Mouse (Mus musculus): ENCODE measurements at regions not wholly inside any gene's neighbourhood (a gene's known extent, or its start where the extent isn't known, plus 50 kb on each side); places are given as distances from the start of the nearest gene placed in this dataset.
A peak's percentile ranks its signal among the peaks of the same experiment; 100 is the strongest.

- 52% methylated on average over 11 of the region's 11 CpGs for WGBS
- Histone ChIP-seq H3K9ac (replicated peaks) (no peak overlapping the region), H3K36me3 (no peaks in the 10 kb centered on the region), H3K4me2 (no peak overlapping the region), H3K27ac (no peak overlapping the region), H3K4me3 (replicated peaks) (no peak overlapping the region), H3K9me3 (peaks cover 3% of the 10 kb centered on the region; the same call in 1 of the 2 replicates), H3K4me1 (replicated peaks) (peaks cover 17% of the 10 kb centered on the region), H3K27me3 (no peaks in the 10 kb centered on the region)
- no peak for ATAC-seq (ENCODE audit: insufficient number of reproducible peaks, insufficient read depth, low FRiP score, low TSS enrichment, low read depth)
Observed at GRCm38 (mm10) chr11:112657410-112658159, 124.4 kb upstream of the Sox9 start.

DNA sequence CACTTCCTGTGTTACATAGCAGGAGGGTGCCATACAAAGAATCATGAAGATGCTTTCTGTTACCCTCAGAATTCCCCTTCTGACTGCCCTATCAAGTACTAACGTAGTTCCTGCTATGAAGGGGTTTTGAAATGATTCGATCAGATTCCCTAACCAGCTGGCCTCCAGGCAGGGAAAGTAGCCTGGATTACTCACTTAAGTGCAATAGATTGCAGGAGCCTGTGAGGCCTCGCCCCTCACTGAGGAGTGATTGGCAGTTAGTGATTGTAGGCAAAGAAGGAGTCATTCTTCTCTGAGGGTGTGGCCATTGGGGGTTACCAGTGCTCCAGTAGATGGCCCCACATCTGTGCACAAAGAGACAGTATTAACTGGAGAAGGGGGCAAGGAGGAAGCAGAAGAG lies 122.1 kb upstream of the Sox9 start:
- Histone ChIP-seq H3K27ac (no peak overlapping the region), H3K9ac (replicated peaks) (no peak overlapping the region), H3K9me3 (no peaks in the 10 kb centered on the region), H3K27me3 (no peaks in the 10 kb centered on the region), H3K4me2 (no peak overlapping the region), H3K4me1 (replicated peaks) (peaks cover 8% of the 10 kb centered on the region; the same call in 1 of the 2 replicates), H3K4me3 (replicated peaks) (no peak overlapping the region), H3K36me3 (no peaks in the 10 kb centered on the region)
- no peak for ATAC-seq (ENCODE audit: insufficient number of reproducible peaks, insufficient read depth, low FRiP score, low TSS enrichment, low read depth)
- 72% methylated on average over 3 of the region's 3 CpGs for WGBS

DNA sequence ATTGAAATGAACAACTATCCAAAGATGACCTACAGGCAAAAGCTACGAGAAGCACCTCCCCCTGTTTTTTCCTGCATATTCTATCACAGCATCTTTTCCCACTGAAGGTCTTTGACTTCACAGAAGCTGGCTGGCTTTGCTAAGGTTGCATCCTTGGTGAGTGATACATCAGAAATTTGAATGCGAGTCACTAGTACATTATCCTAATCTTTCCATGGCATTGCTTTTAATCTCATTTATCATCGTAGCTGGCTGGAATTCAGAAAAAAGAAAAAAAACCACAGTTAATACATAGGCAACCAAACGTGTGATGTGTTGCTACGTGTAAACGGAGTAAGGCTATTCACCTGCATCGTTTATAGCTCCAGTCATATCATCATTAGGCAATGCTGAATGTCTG lies 120.6 kb upstream of the Sox9 start:
- Histone ChIP-seq H3K27ac (no peak overlapping the region), H3K4me2 (no peak overlapping the region), H3K27me3 (no peaks in the 10 kb centered on the region), H3K9ac (replicated peaks) (no peak overlapping the region), H3K4me3 (replicated peaks) (no peak overlapping the region), H3K36me3 (no peaks in the 10 kb centered on the region), H3K4me1 (replicated peaks) (peaks cover 8% of the 10 kb centered on the region; the same call in 1 of the 2 replicates), H3K9me3 (no peaks in the 10 kb centered on the region)
- ATAC-seq (ENCODE audit: insufficient number of reproducible peaks, insufficient read depth, low FRiP score, low TSS enrichment, low read depth) = no peak
- 94% methylated on average over 7 of the region's 7 CpGs for WGBS

DNA sequence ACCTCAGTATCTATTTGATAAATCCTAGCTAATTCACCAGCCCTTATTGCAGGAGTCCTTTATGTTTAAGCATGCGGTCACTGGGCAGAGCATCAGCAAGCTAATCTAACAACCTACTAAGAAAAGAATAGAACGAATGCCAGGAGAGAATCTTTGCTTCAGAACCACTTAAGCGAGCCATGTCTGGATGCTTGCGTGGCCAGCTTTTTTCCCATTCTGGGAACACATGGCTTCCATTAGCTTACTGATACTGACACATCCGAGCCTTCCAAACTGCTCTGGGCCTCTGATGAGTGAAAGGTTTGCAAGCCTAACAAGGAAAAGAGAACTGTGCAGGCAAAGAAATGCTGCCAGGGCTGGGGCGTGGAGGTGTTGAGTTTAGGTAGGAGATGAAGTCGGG lies 114.7 kb upstream of the Sox9 start:
- Histone ChIP-seq H3K36me3 (no peaks in the 10 kb centered on the region), H3K4me1 (replicated peaks) (no peaks in the 10 kb centered on the region; the same call in 1 of the 2 replicates), H3K4me2 (no peak overlapping the region), H3K9ac (replicated peaks) (no peak overlapping the region), H3K9me3 (no peaks in the 10 kb centered on the region), H3K27ac (no peak overlapping the region), H3K27me3 (0 out of 2 replicates have a peak, but pooled peaks cover 3% of the 10 kb centered on the region), H3K4me3 (replicated peaks) (no peak overlapping the region)
- 64% methylated on average over 7 of the region's 7 CpGs for WGBS
- no peak for ATAC-seq (ENCODE audit: insufficient number of reproducible peaks, insufficient read depth, low FRiP score, low TSS enrichment, low read depth)

GRCm38 (mm10) chr11:112672086-112672485 lies 109.9 kb upstream of the Sox9 start:
- Histone ChIP-seq H3K4me3 (replicated peaks) (no peak overlapping the region), H3K9me3 (no peaks in the 10 kb centered on the region), H3K27me3 (no peaks in the 10 kb centered on the region), H3K36me3 (no peaks in the 10 kb centered on the region), H3K27ac (no peak overlapping the region), H3K4me2 (no peak overlapping the region), H3K9ac (replicated peaks) (no peak overlapping the region), H3K4me1 (replicated peaks) (no peaks in the 10 kb centered on the region; the same call in 1 of the 2 replicates)
- WGBS = 59% methylated on average over 4 of the region's 4 CpGs
- ATAC-seq (ENCODE audit: insufficient number of reproducible peaks, insufficient read depth, low FRiP score, low TSS enrichment, low read depth) = no peak

GRCm38 (mm10) chr11:112690047-112690446 lies 92.0 kb upstream of the Sox9 start:
- H3K9ac ChIP-seq (replicated peaks) = no peak overlapping the region
- no peaks in the 10 kb centered on the region for H3K9me3 ChIP-seq
- no peak overlapping the region for H3K27ac ChIP-seq
- WGBS = 92% methylated on average over 4 of the region's 4 CpGs
- H3K27me3 ChIP-seq = no peaks in the 10 kb centered on the region
- H3K4me3 ChIP-seq (replicated peaks) = no peak overlapping the region
- no peak overlapping the region for H3K4me2 ChIP-seq
- no peak for ATAC-seq (ENCODE audit: insufficient number of reproducible peaks, insufficient read depth, low FRiP score, low TSS enrichment, low read depth)
- H3K4me1 ChIP-seq (replicated peaks) = peaks cover 11% of the 10 kb centered on the region; the same call in 1 of the 2 replicates
- H3K36me3 ChIP-seq = no peaks in the 10 kb centered on the region

- no peaks in the 10 kb centered on the region for H3K27me3 ChIP-seq
- H3K36me3 ChIP-seq = no peaks in the 10 kb centered on the region
- H3K4me2 ChIP-seq = no peak overlapping the region
- H3K9me3 ChIP-seq = no peaks in the 10 kb centered on the region
- no peak overlapping the region for H3K4me3 ChIP-seq (replicated peaks)
- H3K9ac ChIP-seq (replicated peaks) = no peak overlapping the region
- ATAC-seq (ENCODE audit: insufficient number of reproducible peaks, insufficient read depth, low FRiP score, low TSS enrichment, low read depth) = no peak
- WGBS = 53% methylated on average over 10 of the region's 10 CpGs
- H3K27ac ChIP-seq = peak overlapping the region; percentile 35; the same call in 1 of the 2 replicates
- H3K4me1 ChIP-seq (replicated peaks) = peaks cover 11% of the 10 kb centered on the region
Observed at GRCm38 (mm10) chr11:112706091-112706490, 75.9 kb upstream of the Sox9 start.

DNA sequence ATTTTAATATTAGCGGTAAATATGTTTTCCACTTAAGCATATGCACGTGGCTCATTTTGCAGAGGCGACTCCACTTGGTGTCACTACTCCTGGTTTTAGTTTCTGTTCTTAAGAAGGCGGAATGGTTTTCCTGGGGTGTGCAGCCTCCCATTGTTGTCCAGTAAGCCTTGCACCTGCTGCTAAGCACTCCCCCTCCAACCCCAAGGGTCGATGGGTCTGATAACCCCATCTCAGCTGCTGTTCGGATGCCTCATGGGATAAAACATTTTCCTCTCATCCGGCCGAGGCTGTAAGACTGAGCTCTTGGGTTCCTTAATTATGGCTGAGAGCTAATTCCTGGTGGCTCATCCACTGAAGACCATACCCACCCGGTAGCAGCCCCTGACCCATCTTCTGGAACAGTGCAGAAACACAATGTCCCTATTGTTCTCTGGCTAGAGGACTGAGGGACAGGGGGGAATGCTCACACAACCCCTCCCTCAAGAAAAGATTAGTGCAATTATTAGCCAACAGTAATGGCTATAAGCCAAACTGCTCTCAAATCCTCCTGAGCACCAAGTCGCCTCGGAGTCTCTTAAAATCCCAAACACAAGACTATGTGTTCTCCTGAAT lies 73.8 kb upstream of the Sox9 start:
- 82% methylated on average over 11 of the region's 11 CpGs for WGBS
- H3K27ac ChIP-seq = peak overlapping the region; percentile 62
- H3K36me3 ChIP-seq = no peaks in the 10 kb centered on the region
- ATAC-seq (ENCODE audit: insufficient number of reproducible peaks, insufficient read depth, low FRiP score, low TSS enrichment, low read depth) = no peak
- H3K4me2 ChIP-seq = no peak overlapping the region
- 0 out of 2 replicates have a peak overlapping the region, but pooled peaks have one; percentile 11 for H3K4me3 ChIP-seq (replicated peaks)
- no peaks in the 10 kb centered on the region for H3K27me3 ChIP-seq
- H3K4me1 ChIP-seq (replicated peaks) = peaks cover 27% of the 10 kb centered on the region
- no peaks in the 10 kb centered on the region for H3K9me3 ChIP-seq
- no peak overlapping the region for H3K9ac ChIP-seq (replicated peaks)

- no peak overlapping the region for H3K9ac ChIP-seq (replicated peaks)
- H3K4me1 ChIP-seq (replicated peaks) = peaks cover 27% of the 10 kb centered on the region
- H3K27me3 ChIP-seq = no peaks in the 10 kb centered on the region
- no peaks in the 10 kb centered on the region for H3K36me3 ChIP-seq
- no peak for ATAC-seq (ENCODE audit: insufficient number of reproducible peaks, insufficient read depth, low FRiP score, low TSS enrichment, low read depth)
- H3K4me3 ChIP-seq (replicated peaks) = no peak overlapping the region
- H3K9me3 ChIP-seq = no peaks in the 10 kb centered on the region
- H3K4me2 ChIP-seq = no peak overlapping the region
- peak overlapping the region; percentile 79 for H3K27ac ChIP-seq
- 73% methylated on average over 5 of the region's 5 CpGs for WGBS
Observed at GRCm38 (mm10) chr11:112711656-112712055, 70.4 kb upstream of the Sox9 start.

- H3K27ac ChIP-seq = no peak overlapping the region
- H3K4me3 ChIP-seq (replicated peaks) = no peak overlapping the region
- no peaks in the 10 kb centered on the region for H3K27me3 ChIP-seq
- H3K4me1 ChIP-seq (replicated peaks) = peaks cover 25% of the 10 kb centered on the region
- H3K9me3 ChIP-seq = peaks cover 5% of the 10 kb centered on the region
- no peaks in the 10 kb centered on the region for H3K36me3 ChIP-seq
- 83% methylated on average over 2 of the region's 2 CpGs for WGBS
- ATAC-seq (ENCODE audit: insufficient number of reproducible peaks, insufficient read depth, low FRiP score, low TSS enrichment, low read depth) = no peak
- H3K4me2 ChIP-seq = no peak overlapping the region
- no peak overlapping the region for H3K9ac ChIP-seq (replicated peaks)
Observed at GRCm38 (mm10) chr11:112718547-112718946, 63.5 kb upstream of the Sox9 start.

DNA sequence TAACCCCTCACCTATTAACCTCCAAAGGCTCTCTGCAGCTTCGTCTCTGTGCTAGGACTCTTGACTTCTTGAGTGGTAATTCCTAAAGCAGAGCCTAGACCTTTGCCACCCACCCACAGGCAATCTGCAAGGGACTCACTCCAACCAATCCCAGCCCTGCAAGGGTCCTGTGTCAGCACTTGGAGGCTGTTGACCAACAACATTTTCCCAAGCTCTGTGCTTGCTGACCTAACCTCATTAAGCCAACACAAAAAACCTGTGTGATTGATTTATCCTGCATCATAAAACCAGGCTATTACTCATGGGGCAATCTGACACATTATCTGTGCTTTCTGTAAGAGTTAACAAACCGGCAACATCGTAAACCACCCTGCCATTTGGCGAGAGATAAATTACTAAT lies 61.4 kb upstream of the Sox9 start:
- H3K27me3 ChIP-seq = no peaks in the 10 kb centered on the region
- H3K4me1 ChIP-seq (replicated peaks) = peaks cover 28% of the 10 kb centered on the region
- H3K36me3 ChIP-seq = no peaks in the 10 kb centered on the region
- peaks cover 5% of the 10 kb centered on the region for H3K9me3 ChIP-seq
- no peak overlapping the region for H3K4me3 ChIP-seq (replicated peaks)
- 59% methylated on average over 4 of the region's 4 CpGs for WGBS
- no peak for ATAC-seq (ENCODE audit: insufficient number of reproducible peaks, insufficient read depth, low FRiP score, low TSS enrichment, low read depth)
- no peak overlapping the region for H3K9ac ChIP-seq (replicated peaks)
- no peak overlapping the region for H3K4me2 ChIP-seq
- H3K27ac ChIP-seq = no peak overlapping the region

All from limb, embryonic 12.5 days (tissue).